Mouse (Mus musculus): Measurements from ENCODE around the gene Kctd4. TPM values are rescaled to one million over a fixed set of nuclear protein-coding genes. Genes with fewer than 3 reads are reported as not detected.

Kctd4 gene
- polyA plus RNA-seq, 1 experiment from 2014 or later = 1.5 TPM

DNA sequence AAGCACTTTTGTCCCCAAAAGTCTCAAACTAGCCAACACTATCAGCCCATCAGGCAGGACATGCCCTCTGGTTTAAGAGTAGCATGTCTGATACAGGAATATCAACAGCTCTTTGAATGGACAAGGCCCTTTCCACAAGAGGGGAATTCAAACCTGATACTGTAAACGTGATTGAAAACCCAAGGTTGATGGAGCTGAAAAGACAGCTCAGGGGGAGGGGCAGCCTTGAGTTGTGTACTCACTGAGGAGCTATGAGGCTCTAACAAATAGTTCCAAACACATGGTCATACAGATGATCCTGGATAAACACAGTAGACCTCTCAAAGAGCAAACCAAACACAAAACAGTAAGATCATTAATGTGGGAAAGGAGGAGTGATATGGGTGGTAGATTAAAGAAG, 43.3 kb downstream of the Kctd4 start:
- Histone ChIP-seq H3K36me3 (replicated peaks) (peaks cover 3% of the 10 kb centered on the region; the same call in 1 of the 2 replicates), H3K9ac (no peak overlapping the region), H3K4me1 (no peaks in the 10 kb centered on the region), H3K27ac (no peak overlapping the region), H3K4me3 (replicated peaks) (no peak overlapping the region), H3K4me2 (no peak overlapping the region), H3K27me3 (no peaks in the 10 kb centered on the region), H3K9me3 (no peaks in the 10 kb centered on the region)
- WGBS = 63% methylated on average over 1 of the region's 1 CpGs
- no peak for ATAC-seq (ENCODE audit: low FRiP score)

DNA sequence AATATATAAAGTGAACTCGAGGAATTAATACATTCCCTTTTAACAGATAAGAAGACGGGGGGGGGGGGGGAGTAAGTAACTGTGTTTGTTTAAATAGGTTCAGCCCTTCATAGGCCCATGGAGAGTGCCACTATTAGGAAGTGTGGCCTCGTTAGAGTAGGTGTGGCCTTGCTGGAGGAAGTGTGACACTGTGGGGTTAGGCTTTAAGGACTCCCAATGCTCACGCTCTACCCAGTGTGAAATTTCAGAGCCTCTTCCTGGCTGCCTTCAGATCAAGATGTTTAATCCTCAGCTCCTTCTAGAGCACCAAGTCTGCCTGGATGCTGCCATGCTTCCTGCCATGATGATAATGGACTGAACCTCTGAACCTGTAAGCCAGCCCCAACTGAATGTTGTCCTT, 47.0 kb downstream of the Kctd4 start:
- H3K4me1 ChIP-seq = no peaks in the 10 kb centered on the region
- H3K36me3 ChIP-seq (replicated peaks) = peaks cover 4% of the 10 kb centered on the region
- H3K27me3 ChIP-seq = no peaks in the 10 kb centered on the region
- H3K9ac ChIP-seq = no peak overlapping the region
- H3K4me3 ChIP-seq (replicated peaks) = no peak overlapping the region
- no peaks in the 10 kb centered on the region for H3K9me3 ChIP-seq
- no peak for ATAC-seq (ENCODE audit: low FRiP score)
- 84% methylated on average over 4 of the region's 4 CpGs for WGBS
- no peak overlapping the region for H3K4me2 ChIP-seq
- H3K27ac ChIP-seq = no peak overlapping the region

DNA sequence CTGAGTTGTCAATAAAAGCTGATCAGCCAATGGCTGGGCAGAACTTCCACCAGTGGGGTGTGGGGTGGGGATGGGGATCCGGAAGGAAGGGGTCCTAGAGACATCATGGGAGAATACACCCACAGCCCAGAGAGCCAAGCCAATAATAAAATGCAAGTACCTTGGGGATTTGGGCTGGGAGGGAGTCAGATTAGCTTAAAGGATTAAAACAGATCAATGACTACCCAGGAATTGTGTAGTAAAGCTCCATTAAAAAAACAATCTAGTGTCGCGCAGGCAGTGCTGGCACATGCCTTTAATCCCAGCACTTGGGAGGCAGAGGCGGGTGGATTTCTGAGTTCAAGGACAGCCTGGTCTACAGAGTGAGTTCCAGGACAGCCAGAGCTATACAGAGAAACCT, 50.2 kb downstream of the Kctd4 start:
- 84% methylated on average over 4 of the region's 4 CpGs for WGBS
- Histone ChIP-seq H3K36me3 (replicated peaks) (peaks cover 6% of the 10 kb centered on the region), H3K27ac (no peak overlapping the region), H3K27me3 (no peaks in the 10 kb centered on the region), H3K4me2 (no peak overlapping the region), H3K9me3 (no peaks in the 10 kb centered on the region), H3K9ac (no peak overlapping the region), H3K4me1 (peaks cover 11% of the 10 kb centered on the region), H3K4me3 (replicated peaks) (no peak overlapping the region)
- no peak for ATAC-seq (ENCODE audit: low FRiP score)

DNA sequence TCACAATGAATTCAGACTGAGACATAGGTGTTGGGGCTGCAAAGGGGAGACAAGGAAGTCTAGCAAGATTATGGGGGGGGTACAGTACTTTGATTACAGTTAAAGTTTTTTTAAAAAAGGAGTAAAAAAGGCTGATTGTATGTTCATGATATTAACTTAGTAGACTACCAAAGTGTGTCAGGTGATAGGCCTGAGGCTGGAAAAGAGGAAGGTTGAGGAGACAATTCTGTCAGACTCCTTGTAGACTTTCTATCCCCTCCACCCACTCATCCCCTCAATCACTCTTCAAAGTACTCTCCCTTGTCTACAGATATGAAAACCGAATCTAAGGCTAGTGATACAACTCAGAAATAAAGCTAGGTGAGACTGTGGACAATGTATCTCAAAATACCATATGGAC, 53.4 kb downstream of the Kctd4 start:
- Histone ChIP-seq H3K9ac (no peak overlapping the region), H3K4me2 (no peak overlapping the region), H3K36me3 (replicated peaks) (peaks cover 6% of the 10 kb centered on the region), H3K4me1 (peaks cover 12% of the 10 kb centered on the region), H3K27me3 (0 out of 2 replicates have a peak, but pooled peaks cover 3% of the 10 kb centered on the region), H3K9me3 (no peaks in the 10 kb centered on the region), H3K27ac (no peak overlapping the region), H3K4me3 (replicated peaks) (no peak overlapping the region)
- no peak for ATAC-seq (ENCODE audit: low FRiP score)
- WGBS = 93% methylated on average over 1 of the region's 1 CpGs

DNA sequence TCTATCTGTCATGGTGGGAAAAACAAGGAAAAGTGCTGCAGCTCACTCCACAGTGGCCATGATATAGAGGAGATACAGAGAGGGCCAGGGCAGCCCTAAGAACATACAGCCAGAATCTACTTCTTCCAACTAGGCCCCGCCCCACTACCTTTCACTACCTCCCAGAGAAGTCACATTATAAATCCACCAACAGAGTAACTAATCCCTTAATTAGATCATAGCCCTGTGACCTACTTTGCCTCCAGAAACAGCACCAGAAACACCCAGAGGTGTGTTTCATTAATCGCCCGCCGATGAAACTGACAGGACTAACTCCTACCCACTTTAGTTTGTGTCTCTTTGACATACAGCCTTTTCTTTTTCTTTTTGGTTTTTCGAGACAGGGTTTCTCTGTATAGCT, 54.4 kb downstream of the Kctd4 start:
- Histone ChIP-seq H3K9me3 (no peaks in the 10 kb centered on the region), H3K4me3 (replicated peaks) (peak overlapping the region; percentile 91), H3K4me1 (peaks cover 12% of the 10 kb centered on the region), H3K27ac (no peak overlapping the region), H3K27me3 (0 out of 2 replicates have a peak, but pooled peaks cover 3% of the 10 kb centered on the region), H3K4me2 (peak overlapping the region; percentile 79), H3K36me3 (replicated peaks) (peaks cover 6% of the 10 kb centered on the region), H3K9ac (0 out of 2 replicates have a peak overlapping the region, but pooled peaks have one; percentile 81)
- ATAC-seq (ENCODE audit: low FRiP score) = no peak
- WGBS = 66% methylated on average over 5 of the region's 5 CpGs

DNA sequence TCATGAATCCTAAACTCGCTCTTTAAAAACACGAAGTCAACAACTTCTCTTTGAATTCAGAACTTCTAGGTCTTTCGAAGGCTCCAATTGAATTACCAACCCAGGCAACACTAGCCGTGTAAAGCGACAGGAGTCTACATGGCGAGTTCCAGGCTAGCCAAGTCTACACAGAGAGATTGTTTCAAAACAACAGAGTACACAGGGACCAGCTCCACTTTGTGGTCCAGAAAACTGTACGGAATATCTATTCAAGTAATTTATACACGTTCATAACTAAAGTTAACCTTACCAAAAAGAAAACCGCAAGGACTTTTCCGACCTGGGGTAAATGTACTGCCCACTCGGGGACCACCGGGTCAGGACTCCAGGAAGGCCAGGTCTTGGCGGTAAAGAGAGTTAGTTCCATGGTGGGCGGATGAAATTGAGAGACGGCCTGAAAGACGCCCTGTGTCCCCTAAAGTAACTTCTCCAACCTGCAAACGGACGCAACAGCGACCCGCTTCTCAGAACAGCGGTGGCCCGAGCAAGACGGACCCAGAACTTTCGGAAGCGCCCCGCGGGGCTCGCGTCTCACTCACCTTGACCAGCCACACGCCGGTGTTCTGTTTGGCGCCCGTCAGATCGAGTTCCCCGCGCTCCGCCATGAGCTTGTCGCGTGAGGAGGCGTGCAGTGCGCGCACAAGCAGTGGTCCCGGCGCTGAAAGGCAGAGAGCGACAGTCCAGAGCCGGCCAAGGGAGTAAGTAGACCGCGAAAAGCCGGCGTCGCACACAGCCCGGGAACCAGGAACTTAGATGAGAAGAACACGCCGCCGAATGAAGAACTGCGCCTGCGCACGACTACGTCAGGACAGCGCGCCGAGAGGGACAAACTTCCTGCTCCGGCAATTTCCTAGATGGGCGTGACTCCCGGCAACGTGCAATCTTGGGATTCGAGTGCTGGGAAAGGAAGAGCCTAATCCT, 55.6 kb downstream of the Kctd4 start, which contains the start of gene Gtf2f2:
Gtf2f2 (minus strand) TSS at position 764 of the 960 bp plus-strand sequence.
- Histone ChIP-seq H3K4me2 (peak within 1 kb of the TSS; percentile 79), H3K4me1 (peaks cover 12% of the 10 kb centered on the region), H3K36me3 (replicated peaks) (peaks cover 6% of the 10 kb centered on the region), H3K9ac (peak within 1 kb of the TSS; percentile 81), H3K27me3 (0 out of 2 replicates have a peak, but pooled peaks cover 3% of the 10 kb centered on the region), H3K9me3 (no peaks in the 10 kb centered on the region), H3K27ac (peak within 1 kb of the TSS; percentile 80; the same call in 1 of the 2 replicates), H3K4me3 (replicated peaks) (peak within 1 kb of the TSS; percentile 91)
- WGBS = 1% methylated on average over 67 of the region's 67 CpGs
- peak; percentile 94 for ATAC-seq (ENCODE audit: low FRiP score)

DNA sequence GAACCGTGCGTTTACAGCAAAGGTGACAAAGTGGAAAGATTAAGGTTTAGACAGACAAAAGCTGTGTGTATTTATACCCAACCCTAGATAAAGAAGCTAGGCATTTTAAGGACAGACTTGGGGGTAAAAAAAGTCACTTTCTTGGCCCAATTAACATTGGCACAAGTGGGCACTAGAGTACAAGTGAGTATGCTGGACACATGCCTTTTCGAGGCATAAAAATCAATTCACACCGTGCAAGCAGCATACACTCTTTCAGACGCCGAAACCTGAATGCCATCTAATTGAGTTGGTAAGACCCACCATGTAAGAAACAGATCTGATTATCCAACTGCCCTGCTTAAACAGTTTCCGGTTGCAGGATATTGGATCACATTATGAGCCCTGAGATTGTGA, 56.3 kb downstream of the Kctd4 start:
- 30% methylated on average over 7 of the region's 7 CpGs for WGBS
- H3K27ac ChIP-seq = no peak overlapping the region
- peak overlapping the region; percentile 79 for H3K4me2 ChIP-seq
- no peaks in the 10 kb centered on the region for H3K9me3 ChIP-seq
- peaks cover 12% of the 10 kb centered on the region for H3K4me1 ChIP-seq
- ATAC-seq (ENCODE audit: low FRiP score) = no peak; the same call in 1 of the 2 replicates
- H3K9ac ChIP-seq = peak overlapping the region; percentile 81; the same call in 1 of the 2 replicates
- 0 out of 2 replicates have a peak, but pooled peaks cover 3% of the 10 kb centered on the region for H3K27me3 ChIP-seq
- peak overlapping the region; percentile 91 for H3K4me3 ChIP-seq (replicated peaks)
- peaks cover 6% of the 10 kb centered on the region for H3K36me3 ChIP-seq (replicated peaks)

DNA sequence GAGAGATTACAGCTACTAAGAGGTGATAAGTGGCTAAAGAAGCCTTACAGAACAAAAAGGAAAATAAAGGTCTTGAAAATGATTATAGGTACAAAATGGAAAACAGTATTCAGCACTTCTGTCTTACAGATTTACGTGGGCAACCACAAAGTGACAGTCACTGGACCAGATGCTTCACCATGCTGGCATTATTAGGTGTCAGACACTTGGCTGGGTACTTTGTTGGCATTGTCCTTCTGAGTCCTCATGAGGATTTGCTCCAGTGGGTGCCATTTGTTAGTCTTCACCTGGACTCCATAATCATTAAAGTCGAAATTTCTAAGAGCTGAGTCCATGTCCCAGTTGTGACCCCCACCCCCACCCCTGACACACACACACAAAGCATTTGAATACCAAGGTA, 59.5 kb downstream of the Kctd4 start:
- Histone ChIP-seq H3K4me3 (replicated peaks) (no peak overlapping the region), H3K36me3 (replicated peaks) (no peaks in the 10 kb centered on the region), H3K9ac (no peak overlapping the region), H3K27me3 (0 out of 2 replicates have a peak, but pooled peaks cover 3% of the 10 kb centered on the region), H3K9me3 (no peaks in the 10 kb centered on the region), H3K4me1 (peaks cover 8% of the 10 kb centered on the region), H3K4me2 (no peak overlapping the region), H3K27ac (no peak overlapping the region)
- no peak for ATAC-seq (ENCODE audit: low FRiP score)
- 54% methylated on average over 2 of the region's 2 CpGs for WGBS

Other genes with a start within 250 kb of the Kctd4 start
- 24.1 and 24.4 TPM in 2 replicates for gene Cog3, start 200.5 kb upstream of the Kctd4 start, polyA plus RNA-seq (2016; fragmentation: Nextera tagmentation; extraction: Ambion mirVana)
- gene Slc25a30, start 168.0 kb upstream of the Kctd4 start, polyA plus RNA-seq (2016; fragmentation: Nextera tagmentation; extraction: Ambion mirVana) = 9.7 and 10.2 TPM in 2 replicates
- gene Tpt1, start 109.9 kb upstream of the Kctd4 start, polyA plus RNA-seq (2016; fragmentation: Nextera tagmentation; extraction: Ambion mirVana) = 955 and 986 TPM in 2 replicates
- 49.7 and 50.3 TPM in 2 replicates for gene Gtf2f2, start 55.9 kb downstream of the Kctd4 start, polyA plus RNA-seq (2016; fragmentation: Nextera tagmentation; extraction: Ambion mirVana)
- gene Gpalpp1, start 155.8 kb downstream of the Kctd4 start, polyA plus RNA-seq (2016; fragmentation: Nextera tagmentation; extraction: Ambion mirVana) = 19.0 and 20.3 TPM in 2 replicates
- 18.5 and 19.0 TPM in 2 replicates for gene Nufip1, start 155.9 kb downstream of the Kctd4 start, polyA plus RNA-seq (2016; fragmentation: Nextera tagmentation; extraction: Ambion mirVana)